In genomic region chr11:101552476-101553300, GRCm38 (mm10) we compare ENCODE assay signal across 1 mouse cellular context.
TF ChIP-seq lines count a peak whose summit lies in the region.

No protein-coding gene starts in this region.

TF ChIP-seq in CH12.LX, 34 proteins besides CTCF, POLR2A, EP300 and RAD21 (continued from another document):
- peak; percentile 26 for TF ChIP-seq USF1 (IDR thresholded peaks at IDR 0.05; ENCODE audit: low read depth, low read length)
- TF ChIP-seq ZC3H11A (IDR thresholded peaks at IDR 0.05; ENCODE audit: low read depth, low read length), result no peak
- TF ChIP-seq TBP (conservative IDR thresholded peaks at IDR 0.05; ENCODE audit: low read depth, low read length), result 0 out of 2 replicates have a peak, but pooled peaks have one; percentile 64
- 0 out of 2 replicates have a peak, but pooled peaks have one; percentile 19 for TF ChIP-seq E2F4 (IDR thresholded peaks at IDR 0.05; ENCODE audit: insufficient replicate concordance, low read depth, low read length)
- no peak for TF ChIP-seq POLR2AphosphoS2 (IDR thresholded peaks at IDR 0.05; ENCODE audit: low read depth, low read length)
- no peak for TF ChIP-seq SMC3 (IDR thresholded peaks at IDR 0.05; ENCODE audit: low read depth, low read length)
- TF ChIP-seq MEF2A (IDR thresholded peaks at IDR 0.05; ENCODE audit: borderline replicate concordance, low read depth, low read length), result no peak
- no peak for TF ChIP-seq ZKSCAN1 (IDR thresholded peaks at IDR 0.05; ENCODE audit: borderline replicate concordance, low read depth, low read length)
- peak; percentile 6 for TF ChIP-seq MXI1 (IDR thresholded peaks at IDR 0.05; ENCODE audit: low read depth, low read length)
- TF ChIP-seq MAZ (IDR thresholded peaks at IDR 0.05; ENCODE audit: low read depth, low read length), result no peak
- peak; percentile 96; the same call in 1 of the 2 replicates for TF ChIP-seq SIN3A (IDR thresholded peaks at IDR 0.05; ENCODE audit: low read length)
- no peak for TF ChIP-seq MYC (IDR thresholded peaks at IDR 0.05; ENCODE audit: low read depth, low read length)
- TF ChIP-seq USF2 (conservative IDR thresholded peaks at IDR 0.05; ENCODE audit: low read depth, low read length), result no peak; the same call in 1 of the 2 replicates
- TF ChIP-seq CHD2 (IDR thresholded peaks at IDR 0.05; ENCODE audit: low read length), result peak; percentile 91
- TF ChIP-seq NRF1 (IDR thresholded peaks at IDR 0.05; ENCODE audit: low read depth, low read length), result peak; percentile 63; the same call in 1 of the 2 replicates
- no peak; the same call in 1 of the 2 replicates for TF ChIP-seq GABPA (IDR thresholded peaks at IDR 0.05; ENCODE audit: insufficient replicate concordance, low read depth, low read length)
- TF ChIP-seq HCFC1 (IDR thresholded peaks at IDR 0.05; ENCODE audit: low read depth, low read length), result peak; percentile 82
- TF ChIP-seq PAX5 (IDR thresholded peaks at IDR 0.05; ENCODE audit: low read length), result no peak
- TF ChIP-seq BHLHE40 (IDR thresholded peaks at IDR 0.05; ENCODE audit: low read depth, low read length), result no peak
- TF ChIP-seq NELFE (IDR thresholded peaks at IDR 0.05; ENCODE audit: low read depth, low read length), result peak; percentile 59; the same call in 1 of the 2 replicates
- TF ChIP-seq ZMIZ1 (IDR thresholded peaks at IDR 0.05; ENCODE audit: low read depth, low read length), result peak; percentile 27
- peak; percentile 32; the same call in 1 of the 2 replicates for TF ChIP-seq IRF4 (IDR thresholded peaks at IDR 0.05; ENCODE audit: low read depth, low read length)
- peak; percentile 60 for TF ChIP-seq ETS1 (conservative IDR thresholded peaks at IDR 0.05; ENCODE audit: low read depth, low read length)
- peak; percentile 7; the same call in 1 of the 2 replicates for TF ChIP-seq TCF12 (IDR thresholded peaks at IDR 0.05; ENCODE audit: low read depth, low read length)
TF ChIP-seq in CH12.LX: peak in this region for 17.
